Mouse (Mus musculus) myocyte (in vitro differentiated cells): ENCODE measurements around the gene Rnd3. TPM values are rescaled to one million over a fixed set of nuclear protein-coding genes. Genes with fewer than 3 reads are reported as not detected.
A peak's percentile ranks its signal among the peaks of the same experiment; 100 is the strongest.

Experiments
- H3K27me3 ChIP-seq: one replicate; pipeline ENCODE4 v1.6.1; 2011; ENCODE audit not compliant: control insufficient read depth, insufficient read depth, insufficient read length
- H3K36me3 ChIP-seq: one replicate; pipeline ENCODE4 v1.6.1; 2011; ENCODE audit not compliant: control insufficient read depth, insufficient read depth
- H3K4me2 ChIP-seq: one replicate; pipeline ENCODE4 v1.6.1; 2011; ENCODE audit warnings: low read depth, control low read depth
- H3K4me3 ChIP-seq: one replicate; pipeline ENCODE4 v1.5.1; 2011; ENCODE audit warnings: mild to moderate bottlenecking, control low read depth, moderate library complexity
- H3K79me2 ChIP-seq: one replicate; pipeline ENCODE4 v1.6.1; 2011; ENCODE audit not compliant: control insufficient read depth, insufficient read depth
- H3ac ChIP-seq: one replicate; pipeline ENCODE4 v1.6.1; 2011; ENCODE audit not compliant: control insufficient read depth, insufficient read length
- CEBPB ChIP-seq: IDR thresholded peaks from 2 replicates; pipeline ENCODE4 v1.6.1; 2011; ENCODE audit warnings: mild to moderate bottlenecking, moderate library complexity; ENCODE audit not compliant: poor library complexity, insufficient read depth, severe bottlenecking
- E2F4 ChIP-seq: IDR thresholded peaks from one replicate; pipeline ENCODE4 v1.6.1; 2011; ENCODE audit warnings: mild to moderate bottlenecking, control low read depth, moderate library complexity; ENCODE audit not compliant: insufficient read depth
- MAX ChIP-seq: IDR thresholded peaks from one replicate; pipeline ENCODE4 v1.6.1; 2011; ENCODE audit warnings: low read depth, mild to moderate bottlenecking, control low read depth
- MYOD1 ChIP-seq, 3 experiments: IDR thresholded peaks; one replicate each; pipeline ENCODE4 v1.6.1; 2011; ENCODE audit warnings: control low read depth in 2 of 3, low read depth in 2 of 3, mild to moderate bottlenecking in 2 of 3, moderate library complexity in 1 of 3; ENCODE audit not compliant: insufficient read length in 2 of 3, control insufficient read depth in 1 of 3
- MYOG ChIP-seq, 3 experiments: IDR thresholded peaks; one replicate each; pipeline ENCODE4 v1.6.1; 2011; ENCODE audit warnings: control low read depth in 2 of 3, low read depth in 2 of 3, mild to moderate bottlenecking in 2 of 3; ENCODE audit not compliant: insufficient read length in 2 of 3, control insufficient read depth in 1 of 3, insufficient read depth in 1 of 3
- POLR2A ChIP-seq: IDR thresholded peaks from one replicate; pipeline ENCODE4 v1.6.1; 2011; ENCODE audit warnings: low read depth, mild to moderate bottlenecking, control low read depth, moderate library complexity; ENCODE audit not compliant: insufficient read length
- POLR2AphosphoS2 ChIP-seq: IDR thresholded peaks from one replicate; pipeline ENCODE4 v1.6.1; 2011; ENCODE audit warnings: low read depth, control low read depth; ENCODE audit not compliant: insufficient read length
- REST ChIP-seq: IDR thresholded peaks from one replicate; pipeline ENCODE4 v1.6.1; 2011; ENCODE audit warnings: mild to moderate bottlenecking, control low read depth, moderate library complexity; ENCODE audit not compliant: insufficient read depth, insufficient read length
- SRF ChIP-seq: IDR thresholded peaks from one replicate; pipeline ENCODE4 v1.6.1; 2011; ENCODE audit warnings: low read depth; ENCODE audit not compliant: control insufficient read depth, insufficient read length
- TCF12 ChIP-seq: IDR thresholded peaks from one replicate; pipeline ENCODE4 v1.6.1; 2011; ENCODE audit warnings: mild to moderate bottlenecking, control low read depth; ENCODE audit not compliant: poor library complexity, insufficient read depth, severe bottlenecking
- TCF3 ChIP-seq: IDR thresholded peaks from one replicate; pipeline ENCODE4 v1.6.1; 2011; ENCODE audit warnings: low read depth, control low read depth; ENCODE audit not compliant: insufficient read length
- USF1 ChIP-seq: IDR thresholded peaks from one replicate; pipeline ENCODE4 v1.6.1; 2011; ENCODE audit warnings: low read depth, mild to moderate bottlenecking, control low read depth, moderate library complexity
- polyA plus RNA-seq: library from polyadenylated mRNA; unstranded; fragments of >200 nt; fragmentation: generic; extraction: Trizol; gene quantifications from one replicate; pipeline ENCODE4 v1.2.1, GENCODE M21; 2012; ENCODE audit warnings: missing spikeins

Rnd3 gene
- polyA plus RNA-seq, 1 experiment, result 10.3 TPM

DNA sequence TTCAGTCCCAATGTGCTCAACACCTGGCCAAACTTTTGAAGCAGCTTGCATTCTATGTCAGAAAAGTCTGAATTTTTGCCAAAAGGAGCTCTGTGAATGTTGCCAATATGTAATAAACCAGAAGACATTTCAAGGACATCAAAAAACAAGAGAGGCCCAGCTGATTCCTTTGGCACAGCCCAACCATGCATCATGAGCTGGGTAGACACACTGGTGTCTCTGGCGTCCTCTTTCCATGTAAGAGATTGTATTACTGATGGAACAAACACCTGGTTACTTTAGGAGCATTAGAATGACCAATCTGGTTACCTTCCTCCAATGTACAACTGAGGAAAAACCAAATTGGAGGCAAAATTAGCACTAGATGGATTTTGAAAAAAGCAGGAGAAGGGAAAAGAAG lies 6.5 kb downstream of the Rnd3 start:
- Histone ChIP-seq H3K27me3 (no peaks in the 10 kb centered on the region), H3K4me3 (no peak overlapping the region), H3K4me2 (peak overlapping the region; percentile 98), H3K79me2 (peaks cover 98% of the 10 kb centered on the region), H3ac (no peak overlapping the region), H3K36me3 (peaks cover 7% of the 10 kb centered on the region)
- TF ChIP-seq CEBPB, result no peak
- no peak for TF ChIP-seq POLR2AphosphoS2
- TF ChIP-seq SRF, result no peak
- TF ChIP-seq MYOG (IDR thresholded peaks at IDR 0.05; ENCODE audit: control insufficient read depth in 1 of 3, insufficient read depth in 1 of 3, insufficient read length in 2 of 3, low read depth in 2 of 3), result no peak
- TF ChIP-seq MYOD1 (IDR thresholded peaks at IDR 0.05; ENCODE audit: control insufficient read depth in 1 of 3, insufficient read length in 2 of 3, low read depth in 2 of 3), result no peak
- no peak for TF ChIP-seq REST
- no peak for TF ChIP-seq TCF12
- no peak for TF ChIP-seq TCF3
- TF ChIP-seq E2F4, result no peak

DNA sequence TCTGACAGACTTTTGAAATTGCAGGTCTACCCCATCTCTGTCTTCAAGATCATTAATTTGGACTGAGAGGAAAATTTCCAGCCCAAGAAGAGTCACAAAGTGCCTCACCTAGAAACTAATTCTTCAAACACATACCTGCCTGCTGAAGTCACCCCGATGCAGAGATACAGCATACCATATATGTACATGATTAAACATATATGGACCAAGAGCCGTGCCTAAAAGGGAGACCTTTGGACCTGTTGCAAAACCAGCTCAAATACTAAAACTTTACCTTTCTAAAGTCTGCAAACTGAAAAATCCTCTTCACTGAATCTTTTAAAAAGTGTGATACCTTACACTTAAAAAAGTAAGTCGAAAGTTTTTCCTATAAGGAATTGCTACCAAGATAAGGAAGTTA lies 7.6 kb downstream of the Rnd3 start:
- Histone ChIP-seq H3K79me2 (peaks cover 98% of the 10 kb centered on the region), H3ac (no peak overlapping the region), H3K27me3 (no peaks in the 10 kb centered on the region), H3K4me3 (peak overlapping the region; percentile 1), H3K36me3 (peaks cover 14% of the 10 kb centered on the region), H3K4me2 (peak overlapping the region; percentile 98)
- TF ChIP-seq USF1 (no peak), MAX (no peak), TCF3 (no peak), MYOG (IDR thresholded peaks at IDR 0.05; ENCODE audit: control insufficient read depth in 1 of 3, insufficient read depth in 1 of 3, insufficient read length in 2 of 3, low read depth in 2 of 3) (no peak), CEBPB (no peak), POLR2A (no peak), MYOD1 (IDR thresholded peaks at IDR 0.05; ENCODE audit: control insufficient read depth in 1 of 3, insufficient read length in 2 of 3, low read depth in 2 of 3) (no peak), POLR2AphosphoS2 (no peak)

DNA sequence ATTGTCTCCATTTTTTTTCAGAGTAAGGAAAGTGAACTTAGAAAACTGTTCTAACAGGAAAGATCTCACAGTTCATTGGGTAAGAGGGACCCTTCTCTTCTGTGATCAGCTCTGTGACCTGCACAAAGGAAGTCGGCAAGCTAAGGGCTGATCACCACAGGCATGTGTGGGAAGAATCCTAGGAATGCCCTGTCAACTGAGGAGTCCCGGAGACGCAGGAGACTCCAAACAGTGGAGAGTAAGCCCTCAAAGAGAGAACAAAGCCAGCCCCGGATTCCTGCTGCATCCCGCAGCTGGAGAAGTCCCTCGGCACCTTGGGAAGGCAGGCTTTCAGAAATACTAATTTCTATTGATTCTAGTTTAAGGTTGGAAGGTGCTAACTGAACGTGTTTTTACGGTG lies 8.4 kb downstream of the Rnd3 start:
- peaks cover 23% of the 10 kb centered on the region for H3K36me3 ChIP-seq

DNA sequence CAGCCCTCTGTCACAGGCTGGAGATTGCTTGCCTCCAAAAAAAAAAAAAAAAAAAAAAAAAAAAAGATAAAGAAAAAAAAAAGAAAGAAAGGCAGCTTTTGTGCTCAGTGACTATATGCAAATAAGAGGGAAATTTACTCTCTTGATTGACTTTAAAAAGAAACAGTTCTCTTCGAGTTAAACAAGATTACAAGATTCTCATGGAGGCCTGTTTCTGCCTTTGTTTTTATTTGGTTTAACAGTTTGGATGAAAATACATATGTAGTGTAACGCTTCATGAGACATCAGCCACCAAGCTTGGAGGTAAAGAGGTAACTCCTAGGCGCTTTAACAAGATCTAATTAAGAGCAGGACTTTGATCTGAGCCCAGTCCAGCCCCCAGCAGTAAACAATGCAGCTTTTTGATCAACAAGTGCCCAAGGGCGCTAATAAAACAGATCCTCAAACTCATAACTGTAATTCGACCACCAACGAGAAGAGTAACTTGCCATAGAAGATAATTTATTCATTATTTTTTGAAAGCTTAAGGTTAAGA lies 8.9 kb downstream of the Rnd3 start:
- Histone ChIP-seq H3K36me3 (peaks cover 28% of the 10 kb centered on the region), H3K27me3 (no peaks in the 10 kb centered on the region), H3K4me3 (peak overlapping the region; percentile 1), H3K4me2 (peak overlapping the region; percentile 98), H3ac (no peak overlapping the region), H3K79me2 (peaks cover 95% of the 10 kb centered on the region)
- TF ChIP-seq MYOD1 (IDR thresholded peaks at IDR 0.05; ENCODE audit: control insufficient read depth in 1 of 3, insufficient read length in 2 of 3, low read depth in 2 of 3), result no peak
- no peak for TF ChIP-seq E2F4
- no peak for TF ChIP-seq POLR2A
- no peak for TF ChIP-seq TCF12
- no peak for TF ChIP-seq MAX
- TF ChIP-seq POLR2AphosphoS2, result no peak
- TF ChIP-seq SRF, result no peak
- TF ChIP-seq TCF3, result no peak
- TF ChIP-seq MYOG (IDR thresholded peaks at IDR 0.05; ENCODE audit: control insufficient read depth in 1 of 3, insufficient read depth in 1 of 3, insufficient read length in 2 of 3, low read depth in 2 of 3), result no peak
- TF ChIP-seq CEBPB, result no peak

More for the DNA sequence above, 8.4 kb downstream of the Rnd3 start:
- Histone ChIP-seq H3ac (no peak overlapping the region), H3K27me3 (no peaks in the 10 kb centered on the region), H3K79me2 (peaks cover 95% of the 10 kb centered on the region), H3K4me2 (peak overlapping the region; percentile 98), H3K4me3 (peak overlapping the region; percentile 1)
- TF ChIP-seq CEBPB (no peak), SRF (no peak), REST (no peak), MYOG (IDR thresholded peaks at IDR 0.05; ENCODE audit: control insufficient read depth in 1 of 3, insufficient read depth in 1 of 3, insufficient read length in 2 of 3, low read depth in 2 of 3) (no peak)

DNA sequence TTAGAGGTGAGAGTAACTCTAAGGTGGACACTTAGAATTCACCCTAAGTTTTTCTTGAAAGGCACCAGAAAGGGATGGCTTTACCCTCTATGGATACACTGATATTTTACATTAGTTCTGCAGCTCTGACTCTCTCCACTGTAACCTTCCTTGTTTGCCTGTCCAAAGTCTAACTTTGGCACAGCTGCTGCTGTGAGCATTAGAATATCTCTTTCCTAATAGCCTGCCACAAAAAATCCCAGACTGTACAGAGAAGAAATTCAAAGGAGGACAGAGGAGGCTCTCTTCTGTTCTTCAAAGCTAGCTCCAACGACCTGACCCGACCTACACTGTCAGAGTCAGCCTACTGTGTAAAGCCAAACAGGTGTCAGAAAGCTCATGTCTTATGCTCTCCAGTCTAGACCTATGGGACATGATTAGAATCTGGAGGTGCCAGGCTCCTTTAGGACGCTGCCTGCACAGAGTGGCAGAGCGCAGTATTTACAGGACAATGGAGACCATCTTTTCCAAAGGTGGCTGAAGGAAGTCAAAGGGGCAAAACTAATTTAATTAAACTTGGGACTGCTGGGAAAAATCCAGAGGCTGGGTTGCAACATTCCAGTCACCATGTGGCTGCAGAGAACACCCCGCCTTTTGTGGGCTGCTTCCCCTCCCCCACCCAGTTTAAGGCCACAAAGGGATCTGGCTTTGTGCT lies 9.5 kb downstream of the Rnd3 start:
- H3ac ChIP-seq, result no peak overlapping the region
- peaks cover 91% of the 10 kb centered on the region for H3K79me2 ChIP-seq
- H3K4me3 ChIP-seq, result no peak overlapping the region
- TF ChIP-seq TCF3 (no peak), MYOG (IDR thresholded peaks at IDR 0.05; ENCODE audit: control insufficient read depth in 1 of 3, insufficient read depth in 1 of 3, insufficient read length in 2 of 3, low read depth in 2 of 3) (peak in 1 of 3 experiments; percentile 41), MYOD1 (IDR thresholded peaks at IDR 0.05; ENCODE audit: control insufficient read depth in 1 of 3, insufficient read length in 2 of 3, low read depth in 2 of 3) (peak in 1 of 3 experiments; percentile 21), POLR2AphosphoS2 (peak; percentile 40)
- no peaks in the 10 kb centered on the region for H3K27me3 ChIP-seq
- H3K36me3 ChIP-seq, result peaks cover 34% of the 10 kb centered on the region
- peak overlapping the region; percentile 98 for H3K4me2 ChIP-seq
